Mouse (Mus musculus): ENCODE measurements around the gene Gkn1. TPM values are rescaled to one million over a fixed set of nuclear protein-coding genes. Genes with fewer than 3 reads are reported as not detected.

Gene Gkn1
- polyA plus RNA-seq (2014; fragmentation: Illumina TruSeq; extraction: RNeasy Lipid Tissue Mini Kit (QIAGEN cat#74804); ENCODE audit: low read depth, low replicate concordance): not detected

GRCm38 (mm10) chr6:87350829-87351228 lies at the start of gene Gkn1:
TSS of gene Gkn1 (minus strand) at chr6:87350942.

DNA sequence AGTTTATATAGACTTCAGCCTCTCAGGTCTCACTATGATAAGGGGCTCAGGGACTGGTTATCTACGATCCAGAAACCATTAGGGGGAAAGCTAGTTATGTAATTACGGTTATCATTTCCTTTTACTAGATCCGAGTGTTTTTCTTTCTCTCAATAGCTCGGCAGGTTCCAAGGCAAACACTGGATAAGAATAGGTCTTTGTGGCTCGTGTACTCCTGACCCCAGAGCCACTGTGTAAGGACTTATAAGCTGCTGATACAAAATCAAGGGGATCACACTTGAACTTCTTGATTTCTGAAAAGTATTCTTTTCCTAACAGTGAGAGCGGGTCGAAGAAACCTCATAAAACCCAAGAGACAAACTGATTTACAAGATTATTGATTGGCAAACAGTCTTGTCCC lies 38.1 kb upstream of the Gkn1 start, which contains the start of gene Gkn3:
TSS of gene Gkn3 (minus strand) at position 59 of the 400 bp plus-strand sequence.

GRCm38 (mm10) chr6:87373057-87373456 lies 22.3 kb upstream of the Gkn1 start, which contains the start of gene Gkn2:
TSS of gene Gkn2 (plus strand) at chr6:87373357.

DNA sequence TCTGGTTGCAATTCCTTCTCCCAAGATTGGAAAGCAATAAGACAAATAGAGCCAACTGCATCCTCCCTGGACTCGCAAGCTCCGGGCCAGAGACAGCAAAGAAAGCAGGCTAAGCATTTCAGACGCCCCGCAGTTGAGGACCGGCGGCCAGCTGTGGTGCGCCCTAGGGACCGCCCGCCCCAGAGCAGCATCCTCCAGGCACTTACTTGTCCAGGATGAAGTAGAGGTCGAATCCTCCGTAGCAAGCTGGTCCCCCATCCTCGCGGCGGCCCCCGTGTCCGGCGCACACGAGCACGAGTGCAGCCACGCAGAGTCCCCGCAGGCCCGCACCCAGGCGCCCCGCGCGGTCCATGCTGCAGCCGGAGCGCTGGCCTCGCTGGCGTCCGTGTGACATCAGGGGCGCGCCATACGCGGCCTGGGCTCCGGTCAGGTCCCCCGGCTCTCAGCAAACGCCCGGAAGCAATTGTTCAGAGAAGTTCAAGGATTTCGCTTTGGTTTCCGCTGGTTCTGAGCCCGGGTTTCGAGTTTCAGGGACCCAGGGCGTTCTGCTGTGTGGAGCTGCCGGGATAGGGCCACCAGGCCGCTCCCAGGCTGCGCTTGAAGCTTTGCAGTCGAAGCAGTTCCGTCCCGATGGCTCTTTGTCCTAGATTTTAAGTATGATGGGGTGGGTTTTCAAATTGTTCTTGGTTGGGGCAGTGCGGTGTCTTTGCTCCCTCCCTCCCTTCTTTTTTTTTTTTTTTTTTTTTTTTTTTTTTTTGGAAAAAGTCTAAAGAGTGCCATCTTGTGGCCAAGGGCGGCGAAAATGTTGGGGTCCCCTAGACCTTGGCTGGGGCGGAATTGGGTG lies 15.4 kb downstream of the Gkn1 start, which contains the start of gene Antxr1:
TSS of gene Antxr1 (minus strand) at position 731 of the 844 bp plus-strand sequence.

Other genes with a start within 250 kb of the Gkn1 start
- gene D6Ertd527e, start 246.2 kb downstream of the Gkn1 start, polyA plus RNA-seq (2014; fragmentation: Illumina TruSeq; extraction: RNeasy Lipid Tissue Mini Kit (QIAGEN cat#74804); ENCODE audit: low read depth, low replicate concordance): 0.32 TPM
- gene Antxr1, start 15.1 kb downstream of the Gkn1 start, polyA plus RNA-seq (2014; fragmentation: Illumina TruSeq; extraction: RNeasy Lipid Tissue Mini Kit (QIAGEN cat#74804); ENCODE audit: low read depth, low replicate concordance): 37.9 TPM
- not detected for gene Gkn2, start 22.4 kb upstream of the Gkn1 start, polyA plus RNA-seq (2014; fragmentation: Illumina TruSeq; extraction: RNeasy Lipid Tissue Mini Kit (QIAGEN cat#74804); ENCODE audit: low read depth, low replicate concordance)
- gene Gkn3, start 38.0 kb upstream of the Gkn1 start, polyA plus RNA-seq (2014; fragmentation: Illumina TruSeq; extraction: RNeasy Lipid Tissue Mini Kit (QIAGEN cat#74804); ENCODE audit: low read depth, low replicate concordance): not detected
- not detected for gene Bmp10, start 78.1 kb upstream of the Gkn1 start, polyA plus RNA-seq (2014; fragmentation: Illumina TruSeq; extraction: RNeasy Lipid Tissue Mini Kit (QIAGEN cat#74804); ENCODE audit: low read depth, low replicate concordance)
- gene Arhgap25, start 182.3 kb upstream of the Gkn1 start, polyA plus RNA-seq (2014; fragmentation: Illumina TruSeq; extraction: RNeasy Lipid Tissue Mini Kit (QIAGEN cat#74804); ENCODE audit: low read depth, low replicate concordance): 0.66 TPM
- gene Prokr1, start 239.8 kb upstream of the Gkn1 start, polyA plus RNA-seq (2014; fragmentation: Illumina TruSeq; extraction: RNeasy Lipid Tissue Mini Kit (QIAGEN cat#74804); ENCODE audit: low read depth, low replicate concordance): 0.85 TPM

All from sigmoid colon, adult 10 weeks (tissue).